Mouse (Mus musculus): Measurements from ENCODE around the gene D7Ertd443e. TPM values are rescaled to one million over a fixed set of nuclear protein-coding genes. Genes with fewer than 3 reads are reported as not detected.

The D7Ertd443e gene
- 10 to 100 TPM in 2 of 4 experiments, 1 to 10 TPM in 2; 7.4 to 18.0 (median 13.2) TPM for total RNA-seq (2022)

DNA sequence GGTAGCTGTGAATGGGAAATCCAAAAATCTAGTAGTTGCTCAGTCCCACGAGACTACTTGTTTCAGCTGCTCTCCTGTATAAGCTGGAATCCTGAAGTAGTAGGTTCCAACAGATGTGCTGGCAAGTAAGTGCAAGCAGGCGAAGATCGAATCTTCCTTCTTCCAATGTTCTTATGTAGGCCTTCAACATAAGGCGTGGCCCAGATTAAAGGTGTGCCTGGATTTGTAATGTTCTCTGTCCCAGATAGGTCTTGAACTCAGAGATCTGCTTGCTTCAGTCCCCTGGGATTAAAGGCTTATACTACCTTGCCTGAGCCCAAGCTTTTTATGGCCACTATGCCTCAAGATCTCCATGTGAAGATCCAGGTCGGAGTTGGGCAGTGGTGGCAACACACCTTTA is at the start of gene D7Ertd443e:
Gene D7Ertd443e (minus strand): TSS at position 101 of the 400 bp plus-strand sequence.
- no peak for DNase-seq

DNA sequence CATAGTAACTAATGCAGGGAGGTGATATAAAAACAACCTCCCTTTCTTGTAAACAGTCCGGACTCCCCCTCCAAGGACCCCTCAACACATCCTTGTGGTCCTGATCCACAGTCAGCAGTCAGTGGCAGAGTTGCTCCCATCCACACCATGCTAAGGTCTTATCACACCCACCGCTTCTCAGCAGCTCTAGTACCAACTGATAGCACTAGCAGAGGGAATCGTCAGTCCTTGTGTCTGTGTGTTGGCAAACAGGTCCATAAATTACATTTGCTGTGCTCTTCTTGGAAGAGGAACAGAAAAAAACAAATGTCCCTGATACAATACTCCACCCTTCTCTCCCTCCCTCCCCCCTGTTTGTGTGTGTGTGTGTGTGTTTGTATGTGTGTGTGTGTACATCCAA is 46.2 kb upstream of the D7Ertd443e start:
- no peak for DNase-seq

DNA sequence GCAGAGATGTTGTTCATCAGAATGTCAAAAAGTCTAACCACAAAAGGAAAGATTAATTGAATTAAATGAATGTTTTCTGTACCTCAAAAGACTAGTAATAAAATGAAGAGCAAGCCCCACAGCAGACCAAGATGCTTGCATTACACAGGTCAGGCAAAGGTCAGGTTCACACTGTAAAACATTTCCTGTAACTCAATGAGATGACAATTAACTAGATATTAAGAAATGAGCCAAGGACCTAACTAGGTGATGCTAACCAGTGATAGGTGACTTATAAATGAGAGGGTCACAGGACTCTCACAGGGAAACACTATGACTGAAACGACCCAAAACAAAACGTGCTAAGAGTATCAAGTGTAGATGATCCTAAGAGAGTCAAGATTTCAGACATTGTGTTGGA is 43.2 kb upstream of the D7Ertd443e start:
- no peak for DNase-seq

DNA sequence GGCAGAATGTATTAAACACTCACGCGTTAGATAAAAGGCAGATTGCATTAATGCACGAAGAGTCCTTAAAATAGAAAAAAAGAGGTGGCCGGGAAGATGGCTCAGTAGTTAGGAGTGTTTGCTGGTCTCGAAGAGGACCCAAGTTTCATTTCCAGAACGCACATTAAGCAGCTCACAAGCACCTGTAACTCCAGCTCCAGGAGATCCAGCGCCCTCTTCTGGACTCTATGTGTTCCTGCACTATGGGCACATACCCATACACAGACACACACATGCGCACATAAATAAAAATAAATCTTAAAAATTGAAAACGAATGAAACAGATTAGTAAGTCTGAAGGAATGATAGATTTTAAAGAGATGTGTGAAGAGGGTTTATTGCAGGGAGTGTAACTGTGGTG is 29.6 kb upstream of the D7Ertd443e start:
- no peak for DNase-seq

DNA sequence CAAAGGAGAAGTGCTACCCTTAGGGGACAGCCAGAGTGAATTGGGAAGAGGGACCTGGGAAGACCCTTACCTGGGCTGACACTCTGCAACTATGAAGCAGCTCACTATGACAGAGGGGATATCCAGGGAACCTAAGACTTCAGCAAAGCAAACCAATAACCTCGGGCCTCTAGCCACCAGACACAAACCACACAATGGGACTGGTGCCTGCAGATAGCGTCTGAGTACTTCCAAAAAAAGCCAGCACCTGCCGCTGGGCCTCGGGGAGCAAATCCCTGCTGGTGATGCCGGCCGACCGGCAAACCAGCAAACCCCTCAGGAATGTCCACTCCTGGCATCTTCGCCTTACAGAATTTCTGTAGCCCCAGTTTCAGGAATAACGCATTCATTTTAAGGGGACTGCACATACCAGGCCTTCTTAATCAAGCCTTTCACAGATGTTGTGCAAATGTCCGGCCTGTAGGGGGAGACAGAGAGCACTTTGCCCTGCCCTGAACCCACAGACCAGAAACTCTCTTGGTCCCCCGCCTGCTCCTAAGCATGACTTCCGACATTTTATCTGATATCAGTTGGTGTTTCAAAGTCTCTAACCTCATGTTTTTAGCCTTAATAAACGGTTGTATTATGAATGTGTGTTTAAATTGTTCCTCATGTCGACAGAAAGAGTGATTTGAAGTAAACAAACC is 28.7 kb upstream of the D7Ertd443e start:
- DNase-seq: peak; percentile 6

DNA sequence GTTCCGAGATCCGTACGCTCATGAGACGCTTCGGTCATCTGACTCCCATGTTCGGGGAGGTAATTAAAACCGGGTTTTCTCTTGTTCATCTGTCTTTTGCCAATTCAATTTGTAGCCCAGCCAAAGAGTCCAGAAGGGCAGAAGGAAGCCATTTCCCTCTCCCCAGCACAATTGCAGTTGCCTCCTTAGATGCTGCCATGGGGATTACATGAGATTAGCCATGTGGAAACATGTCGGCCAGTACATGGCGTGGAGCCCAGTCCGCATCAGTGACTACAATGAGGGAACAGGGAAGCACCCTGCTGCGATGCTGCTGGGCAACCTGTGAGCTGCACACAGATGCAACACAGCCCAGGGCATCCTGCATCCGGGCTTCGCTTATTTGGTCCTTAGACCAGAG is 23.2 kb upstream of the D7Ertd443e start:
- no peak for DNase-seq

DNA sequence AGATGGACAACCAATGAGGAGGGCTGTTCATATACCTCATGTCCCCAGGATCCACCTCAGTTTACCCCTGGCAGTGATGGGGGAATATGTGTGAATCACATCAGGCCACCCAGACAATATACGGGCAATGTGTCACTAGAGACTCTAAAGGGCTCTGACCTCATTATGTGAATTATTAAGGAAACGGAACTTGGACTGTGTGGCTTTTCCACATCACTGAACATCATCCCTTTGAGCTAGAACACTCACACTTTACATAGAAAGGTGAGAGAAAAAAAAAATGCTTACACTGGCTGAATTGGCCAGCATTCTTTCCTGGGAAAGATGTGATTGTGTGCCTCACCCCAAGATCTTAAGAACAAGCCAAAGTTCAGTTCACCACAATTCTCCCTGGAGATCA is 15.3 kb upstream of the D7Ertd443e start:
- no peak for DNase-seq

DNA sequence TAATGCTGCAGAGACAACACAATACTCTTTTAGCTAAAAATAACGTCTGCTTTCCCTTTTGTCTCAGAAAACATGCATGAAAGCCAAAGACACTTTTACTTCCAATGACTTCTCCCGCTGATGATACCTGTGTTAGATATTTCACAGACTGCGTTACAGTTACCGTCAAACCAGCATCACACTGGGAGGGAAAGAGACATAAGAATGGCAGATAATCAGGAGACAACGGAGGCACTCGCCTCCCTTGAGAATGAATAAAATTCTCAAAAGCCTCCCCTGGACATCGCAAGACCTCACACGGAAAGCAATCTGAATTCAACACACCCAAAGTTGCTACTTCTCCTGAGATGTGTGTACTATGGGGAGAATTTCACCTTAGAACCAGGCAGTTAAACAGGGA is 11.3 kb upstream of the D7Ertd443e start:
- DNase-seq: no peak

DNA sequence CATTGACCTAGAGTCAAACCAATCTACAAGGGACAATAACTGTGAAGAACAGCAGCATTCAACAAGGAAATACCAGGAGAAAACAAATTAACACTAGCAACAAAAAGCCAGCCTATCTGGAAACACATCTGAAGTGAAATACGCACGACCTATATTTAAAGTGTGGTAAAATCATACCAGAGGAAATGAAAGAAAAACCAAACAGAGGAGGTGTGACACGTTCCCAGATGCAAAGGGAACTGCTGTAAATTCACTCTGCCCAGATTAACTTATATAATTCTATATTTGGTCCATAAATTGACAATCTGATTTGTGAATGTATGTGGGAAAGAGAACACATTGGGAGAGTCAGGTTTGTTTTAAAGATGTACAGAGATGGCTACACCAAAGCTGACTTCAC is 2.7 kb downstream of the D7Ertd443e start:
- no peak for DNase-seq

DNA sequence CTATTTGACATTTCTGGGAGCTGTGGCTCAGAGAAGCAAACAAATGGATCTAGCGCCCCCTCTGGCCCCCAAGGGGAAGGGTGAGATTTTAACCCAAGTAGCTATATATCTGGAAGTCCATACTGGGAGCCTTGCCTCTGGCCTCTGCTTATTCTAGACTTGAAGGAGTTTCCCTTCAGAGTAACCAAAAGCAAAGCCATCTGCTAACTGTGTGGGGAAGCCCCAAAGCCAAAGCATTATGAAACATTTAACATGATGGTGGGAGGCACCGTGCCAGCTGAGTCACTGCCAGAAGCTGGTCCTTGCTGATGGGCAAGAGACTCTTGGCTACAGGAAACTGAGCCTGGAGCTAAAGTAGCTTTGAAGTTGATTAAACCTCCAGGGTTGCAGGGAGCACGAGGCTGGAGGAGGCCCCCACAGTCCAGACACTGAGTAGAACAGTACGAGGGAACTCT is 4.0 kb downstream of the D7Ertd443e start:
- DNase-seq: peak; percentile 92

DNA sequence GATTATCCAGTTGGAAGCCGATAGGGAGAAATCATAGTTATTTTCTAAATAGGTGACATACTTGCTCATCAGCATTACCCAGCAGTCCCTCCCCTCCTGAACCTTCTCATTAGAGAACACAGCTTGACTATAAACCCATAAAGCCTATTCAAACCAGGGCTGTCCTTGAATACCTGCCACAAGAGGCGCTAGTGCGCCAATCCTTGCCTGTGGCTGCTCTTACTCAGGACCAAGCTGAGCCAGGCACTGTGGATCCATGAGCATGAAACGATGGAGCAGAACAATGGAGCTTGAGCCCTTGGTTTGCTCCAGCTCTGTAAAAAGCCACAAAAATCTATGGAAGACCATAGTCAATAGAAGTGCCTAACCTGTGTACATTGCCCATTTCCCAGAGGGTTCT is 7.2 kb downstream of the D7Ertd443e start:
- no peak for DNase-seq

DNA sequence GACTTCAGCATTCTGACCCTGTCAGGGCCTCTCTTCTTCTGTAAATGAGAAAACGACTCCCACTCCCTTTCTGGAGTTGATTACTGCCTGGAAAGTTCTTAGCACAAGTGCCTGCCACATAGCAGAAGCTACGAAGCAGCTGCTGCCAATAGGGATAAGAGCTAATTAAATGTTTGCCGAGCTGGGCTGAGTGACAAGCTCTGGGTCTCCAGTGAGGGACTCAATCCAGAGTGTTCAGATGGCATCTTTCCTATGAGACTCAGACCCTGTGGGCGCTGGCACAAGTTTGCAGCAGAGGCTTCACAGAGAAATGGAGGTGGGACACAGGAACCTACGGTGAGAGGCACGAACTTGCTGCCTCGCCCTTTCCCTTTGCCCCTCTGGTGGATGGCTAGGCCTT is 8.7 kb downstream of the D7Ertd443e start:
- DNase-seq: no peak

DNA sequence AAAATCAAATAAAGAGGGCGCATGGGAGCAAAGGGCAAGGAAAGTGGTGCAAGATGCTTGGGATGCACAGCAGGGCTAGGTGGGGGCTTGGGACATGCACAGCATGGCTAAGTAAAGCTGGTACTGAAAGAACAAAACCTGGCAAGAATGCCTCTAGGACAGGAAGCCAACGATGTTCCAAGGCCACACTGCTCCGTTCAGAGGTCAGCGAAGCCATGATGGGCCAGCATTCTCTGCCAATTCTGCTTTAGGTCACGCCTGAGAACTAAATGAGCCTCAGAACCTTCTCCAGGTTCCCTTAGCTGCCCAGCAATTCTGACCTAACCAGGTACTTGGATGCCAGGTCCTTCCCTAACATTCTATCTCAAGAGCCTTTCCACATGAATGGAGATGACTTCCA is 13.2 kb downstream of the D7Ertd443e start:
- DNase-seq: peak; percentile 36

DNA sequence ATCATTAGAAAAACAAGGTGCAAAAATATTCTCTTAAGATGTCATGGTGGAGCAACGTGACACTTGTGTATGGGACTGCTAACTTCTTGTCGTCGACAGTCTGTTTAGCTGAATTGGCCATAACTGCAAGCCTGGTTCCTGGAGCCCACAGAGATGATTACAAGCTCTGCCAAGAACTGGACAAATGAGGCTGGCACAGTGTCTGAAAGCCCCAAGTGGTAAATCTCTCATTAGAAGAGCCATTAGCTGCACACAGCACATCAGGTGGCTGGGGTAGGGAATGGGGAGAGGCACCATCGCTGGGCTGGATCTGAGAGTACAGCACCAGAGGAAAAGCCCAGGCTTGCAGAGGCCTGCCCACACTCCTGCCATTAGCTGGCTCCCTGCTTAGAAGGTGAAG is 16.2 kb downstream of the D7Ertd443e start:
- DNase-seq: no peak

DNA sequence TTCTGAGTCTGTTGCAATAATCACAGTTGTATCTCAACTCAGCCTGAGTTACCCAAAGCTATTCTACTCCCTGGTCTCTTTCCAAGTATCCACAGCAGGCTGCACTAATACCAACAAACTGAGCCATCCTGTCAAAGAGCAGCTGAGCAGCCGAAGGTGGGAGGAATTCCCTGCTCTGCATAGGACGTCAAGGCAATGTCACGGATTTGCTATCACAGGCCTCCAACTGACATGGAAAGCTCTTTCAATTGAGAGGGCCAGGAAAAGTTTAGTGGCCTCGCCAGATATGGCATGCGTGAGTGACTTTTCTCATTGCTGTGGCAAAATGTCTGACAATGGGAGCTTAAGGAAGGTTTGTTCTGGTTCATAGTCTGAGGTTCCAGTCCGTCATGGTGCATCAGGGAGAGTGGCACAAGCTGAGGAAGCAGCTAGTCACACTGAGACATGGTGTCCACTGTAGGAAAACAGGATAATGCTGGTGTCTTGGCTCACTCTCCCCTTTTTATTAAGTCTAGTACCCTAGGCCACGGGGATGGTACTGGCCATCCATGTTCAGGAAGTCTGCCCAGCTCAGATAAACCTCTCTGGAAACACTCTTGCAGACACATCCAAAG is 23.1 kb downstream of the D7Ertd443e start:
- no peak for DNase-seq

DNA sequence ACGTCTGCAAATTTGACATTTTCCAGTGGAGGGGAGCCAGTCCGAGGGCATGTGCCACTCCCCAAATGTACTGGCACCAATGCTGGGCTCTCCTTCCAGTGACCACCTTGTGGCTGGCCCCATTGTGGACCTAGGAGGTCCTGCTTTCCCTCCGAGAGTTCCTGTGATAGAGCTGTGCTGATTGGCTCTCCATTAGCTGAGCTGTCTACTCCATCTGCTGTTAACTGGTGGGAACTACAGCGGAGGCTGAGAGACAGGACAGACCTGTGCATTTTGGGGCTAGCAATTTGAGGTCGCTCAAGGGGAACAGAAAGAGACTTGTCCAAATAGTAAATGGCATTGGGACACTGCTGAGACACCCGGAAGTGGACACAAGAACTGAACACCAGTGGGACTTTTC is 36.6 kb downstream of the D7Ertd443e start:
- DNase-seq: peak; percentile 24

DNA sequence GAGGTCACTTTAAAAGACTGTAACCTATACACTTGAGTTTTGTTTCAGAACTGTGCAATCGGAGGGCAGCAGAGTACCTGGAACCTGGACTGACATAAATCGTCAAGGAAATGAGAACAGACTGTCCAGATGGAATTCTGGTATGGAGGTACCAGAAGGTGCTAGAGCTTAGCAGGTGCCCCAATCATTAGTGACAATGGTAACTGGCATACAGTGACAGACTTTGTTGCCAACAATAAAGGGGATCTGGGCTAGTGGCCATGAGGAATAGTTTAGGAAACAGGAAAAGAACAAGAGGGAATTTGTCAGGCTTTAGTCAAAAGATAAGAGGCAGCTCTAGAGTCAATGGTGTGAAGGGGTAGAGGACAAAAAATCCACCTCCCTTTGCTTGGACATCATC is 43.3 kb downstream of the D7Ertd443e start:
- DNase-seq: no peak

DNA sequence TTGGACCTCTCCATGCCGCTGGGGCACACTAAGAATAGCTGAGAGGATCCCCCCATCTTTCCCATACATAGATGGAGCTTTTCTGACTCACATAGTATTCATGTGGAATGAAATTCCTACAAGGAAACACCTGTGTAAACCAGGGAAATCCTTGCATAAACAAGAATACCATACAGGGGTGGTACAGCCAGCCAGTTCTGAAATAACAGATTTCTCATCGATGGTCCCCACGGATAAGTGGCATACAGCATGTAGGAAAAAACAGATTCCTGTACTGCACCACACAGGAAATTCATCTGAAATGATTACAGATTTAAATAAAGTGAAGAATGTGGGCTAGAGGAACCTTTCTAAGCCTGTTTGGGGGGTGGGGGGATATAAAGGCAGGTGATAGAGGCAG is 49.5 kb downstream of the D7Ertd443e start:
- DNase-seq: no peak

DNA sequence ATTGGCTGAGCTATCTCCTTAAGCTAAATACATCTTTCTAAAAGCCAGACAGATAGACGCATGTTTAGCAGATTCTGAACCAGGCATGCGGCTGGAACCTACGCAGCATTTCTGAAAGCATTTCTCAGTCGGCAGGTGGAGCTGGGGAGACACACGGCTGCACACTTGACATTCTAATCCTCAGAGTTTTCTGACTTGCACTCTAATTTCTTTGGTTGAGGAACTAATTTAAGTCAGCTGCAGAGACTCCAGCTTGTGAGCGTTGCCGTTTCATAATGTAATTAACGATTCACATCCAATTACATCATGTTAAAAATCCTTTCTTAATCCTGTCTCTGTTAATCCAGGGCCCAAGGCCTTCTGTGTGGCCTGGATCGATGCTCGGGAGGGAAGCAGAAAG is 64.5 kb downstream of the D7Ertd443e start:
- no peak for DNase-seq

DNA sequence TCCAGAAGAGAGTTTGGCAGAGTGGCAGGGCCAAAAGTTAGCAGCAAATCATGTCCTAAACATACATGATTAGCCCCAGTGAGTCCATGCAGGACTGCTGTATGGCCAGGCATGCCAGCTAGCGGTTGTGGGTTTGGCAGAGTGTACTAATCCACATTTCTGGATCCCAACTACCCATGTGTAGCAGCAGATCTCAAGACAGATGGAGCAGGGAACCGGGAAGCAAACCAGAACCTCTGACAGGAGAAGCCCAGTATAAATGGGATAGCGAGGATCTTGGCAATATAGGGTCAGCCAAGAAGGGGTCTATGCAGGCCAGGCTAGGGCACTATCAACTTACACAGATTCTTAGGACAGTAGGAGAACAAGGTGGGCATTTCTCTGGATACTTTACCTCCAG is 83.4 kb downstream of the D7Ertd443e start:
- no peak for DNase-seq

DNA sequence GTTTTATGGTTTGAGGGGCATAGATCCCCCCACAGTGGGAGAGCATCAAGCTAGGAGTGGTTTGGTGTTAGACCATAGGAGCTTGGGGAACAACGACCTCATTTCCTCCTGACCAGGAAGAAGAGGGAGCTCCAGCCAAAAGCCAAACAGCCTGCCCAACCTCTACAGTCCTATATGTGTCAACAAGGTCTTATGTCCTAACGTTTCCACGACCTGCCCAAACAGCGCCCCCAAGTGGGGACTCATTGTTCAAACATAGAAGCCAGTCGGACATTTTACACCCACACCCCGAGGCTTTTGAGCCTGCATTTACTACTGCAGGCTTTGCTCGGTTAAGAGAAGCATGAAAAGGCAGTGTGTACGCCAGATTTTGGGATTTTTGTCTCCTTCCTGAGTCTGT is 84.2 kb downstream of the D7Ertd443e start:
- no peak for DNase-seq

DNA sequence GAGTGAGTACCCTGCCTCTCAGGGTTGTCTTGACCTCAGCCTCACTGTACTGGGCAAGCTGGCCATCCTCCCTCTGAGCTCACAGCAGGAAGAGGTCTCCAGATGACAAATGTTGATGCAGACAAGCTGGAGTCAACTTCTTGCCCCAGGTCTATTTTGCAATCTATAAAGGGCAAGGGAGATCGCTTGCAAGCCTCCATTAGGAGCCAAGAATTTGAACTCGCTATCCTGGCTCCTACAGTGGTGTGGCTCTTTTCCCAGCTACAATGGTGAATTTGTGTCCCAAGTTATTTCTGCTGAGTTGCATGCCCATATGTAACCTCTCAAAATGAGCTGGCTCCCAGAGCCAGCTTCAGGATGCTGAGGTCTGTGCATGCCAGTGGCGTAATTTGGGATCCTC is 92.7 kb downstream of the D7Ertd443e start:
- DNase-seq: no peak

DNA sequence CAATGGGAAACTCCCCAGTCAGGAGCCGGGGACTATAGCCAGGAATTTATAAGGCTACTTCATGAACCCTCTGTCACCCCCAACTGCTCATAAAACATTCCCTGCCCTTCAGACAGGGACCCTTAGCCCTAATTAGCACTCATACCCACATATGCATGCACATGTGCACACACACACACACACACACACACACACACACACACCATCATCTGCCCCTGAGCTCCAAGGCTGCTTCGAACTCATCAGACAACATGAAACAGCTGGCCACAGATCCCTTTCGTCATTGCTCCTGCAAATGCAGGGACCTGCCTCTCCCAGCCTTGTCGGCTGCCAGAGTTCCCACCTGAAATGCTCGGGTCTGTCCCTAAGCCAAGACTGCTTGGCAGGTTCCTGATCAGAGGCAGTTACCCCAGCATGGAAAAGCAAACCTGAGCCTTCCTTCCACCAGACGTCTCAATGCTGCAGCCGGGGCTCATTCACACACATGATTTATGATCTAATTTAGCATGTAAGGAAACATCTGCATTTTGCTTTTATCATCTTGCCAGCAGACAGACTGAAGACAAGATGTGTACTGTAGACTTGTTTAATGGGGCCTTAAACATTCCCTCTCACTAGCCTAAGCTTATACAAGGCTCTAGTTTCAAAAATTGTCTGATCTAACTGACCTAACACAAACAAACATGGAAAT is 95.7 kb downstream of the D7Ertd443e start:
- DNase-seq: no peak

DNA sequence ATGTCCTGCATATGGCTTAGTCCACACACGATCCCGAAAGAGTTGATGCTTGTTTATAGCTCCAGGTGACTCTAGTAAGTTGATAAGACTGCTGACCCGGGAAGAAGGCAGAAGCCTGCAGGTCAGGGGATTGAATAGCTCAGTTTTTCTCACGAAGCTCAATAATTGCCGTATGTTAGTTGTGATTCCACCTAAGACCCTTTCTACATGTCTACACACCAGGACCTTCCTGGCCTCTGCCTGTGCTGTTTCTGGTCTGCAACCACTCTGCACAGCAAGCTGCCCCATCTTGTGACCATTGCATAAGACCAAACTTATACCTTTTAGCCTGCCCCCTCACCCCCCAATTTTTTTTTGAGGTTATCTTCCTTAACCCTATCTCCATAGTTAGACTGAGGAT is 96.3 kb downstream of the D7Ertd443e start:
- no peak for DNase-seq

All from adrenal gland, adult 8-10 months (tissue).